Mouse (Mus musculus) hindbrain, postnatal 0 days (tissue): Measurements from ENCODE around the gene Kansl1l. TPM values are rescaled to one million over a fixed set of nuclear protein-coding genes. Genes with fewer than 3 reads are reported as not detected.

ENCODE experiments used
- ATAC-seq: fragments of 200-750 bp; cut with Nextera tagmentation; 2 replicates; pipeline ENCODE4 v1.8.0; 2017; ENCODE audit warnings: mild to moderate bottlenecking, moderate TSS enrichment, moderate library complexity
- DNase-seq: peaks from one replicate; pipeline ENCODE4 v3.0.0-alpha.2; 2015; ENCODE audit warnings: low spot score
- H3K27ac ChIP-seq: fragments of 300-500 bp; sonication (generic); 2 replicates; pipeline ENCODE4 v1.5.1; 2014; ENCODE audit warnings: mild to moderate bottlenecking
- H3K27me3 ChIP-seq: fragments of 300-500 bp; sonication (generic); 2 replicates; pipeline ENCODE4 v1.6.1; 2014; ENCODE audit warnings: low read length, mixed read lengths; ENCODE audit not compliant: insufficient read depth
- H3K36me3 ChIP-seq: fragments of 300-500 bp; sonication (generic); 2 replicates; pipeline ENCODE4 v1.6.1; 2014; ENCODE audit warnings: low read length, mixed read lengths; ENCODE audit not compliant: insufficient read depth
- H3K4me1 ChIP-seq: fragments of 300-500 bp; sonication (generic); 2 replicates; pipeline ENCODE4 v1.6.1; 2014; ENCODE audit warnings: antibody characterized with exemption, low read length, mixed read lengths; ENCODE audit not compliant: insufficient read depth
- H3K4me2 ChIP-seq: fragments of 300-500 bp; sonication (generic); 2 replicates; pipeline ENCODE4 v1.6.1; 2014; ENCODE audit warnings: low read depth, mild to moderate bottlenecking, low read length, moderate library complexity, mixed read lengths
- H3K4me3 ChIP-seq: fragments of 300-500 bp; sonication (generic); 2 replicates; pipeline ENCODE4 v1.5.1; 2014; ENCODE audit warnings: low read length
- H3K9ac ChIP-seq: fragments of 300-500 bp; sonication (generic); replicated peaks from 2 replicates; pipeline ENCODE4 v1.6.1; 2014; ENCODE audit warnings: mild to moderate bottlenecking, low read length, moderate library complexity, mixed read lengths
- H3K9me3 ChIP-seq: fragments of 300-500 bp; sonication (generic); 2 replicates; pipeline ENCODE4 v1.6.1; 2016; ENCODE audit warnings: low read length, mixed read lengths
- CTCF ChIP-seq: IDR thresholded peaks from 2 replicates; pipeline ENCODE4 v1.5.1; 2016; ENCODE audit warnings: antibody characterized with exemption, control low read depth, low read depth
- WGBS: fragments of 180-500 bp; shearing (Covaris S2); extraction: QIAGEN DNeasy Blood & Tissue Kit; methylation state at CpG from one replicate; pipeline ENCODE4 v1.1.7; 2014; 5-methylcytosine and 5-hydroxymethylcytosine counted together
- polyA plus RNA-seq: library from polyadenylated mRNA; unstranded; fragments of >200 nt; fragmentation: Nextera tagmentation; extraction: Ambion mirVana; gene quantifications from 2 replicates; pipeline ENCODE4 v1.2.1, GENCODE M21; 2015
- total RNA-seq: library from RNA; depleted of rRNA; stranded (reverse); fragments of >200 nt; gene quantifications from 2 replicates; pipeline ENCODE4 v1.2.3, GENCODE M21; 2014

The Kansl1l gene
- total and polyA plus RNA-seq, 2 experiments from 2014 or later = 10.1 to 19.3 TPM

DNA sequence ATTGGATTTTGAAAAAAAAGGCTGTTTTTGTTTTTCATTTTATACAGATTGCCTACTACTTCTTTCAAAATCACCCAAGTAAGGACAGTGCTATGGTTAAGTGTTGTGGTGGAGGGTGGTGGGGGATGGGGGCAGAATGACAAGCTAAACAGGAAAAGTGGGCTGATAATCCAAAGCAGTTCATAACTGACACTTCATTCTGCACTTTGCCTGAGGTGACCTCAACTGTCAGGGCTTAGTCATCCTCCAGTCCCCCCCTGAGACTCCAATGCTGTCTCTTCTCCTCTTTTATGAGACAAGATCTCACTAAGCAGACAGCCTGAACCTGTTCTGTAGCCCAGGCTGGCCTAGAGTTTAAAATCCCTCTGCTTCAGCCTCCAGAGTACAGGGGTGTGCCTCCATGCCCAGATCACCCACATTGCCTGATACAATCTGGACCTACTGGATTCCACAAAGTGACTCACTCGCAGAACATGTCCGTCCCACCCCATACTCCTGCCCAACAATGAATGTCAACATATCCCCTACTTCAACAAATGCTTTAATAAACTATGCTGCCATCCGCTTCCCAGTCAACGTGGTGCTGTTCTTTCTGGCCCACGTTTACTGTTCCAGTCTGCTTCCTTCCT is 28.4 kb upstream of the Kansl1l start:
- no peak for DNase-seq
- H3K36me3 ChIP-seq = peaks cover 13% of the 10 kb centered on the region; the same call in 1 of the 2 replicates
- H3K27ac ChIP-seq = no peak overlapping the region
- ATAC-seq = no peak
- H3K4me1 ChIP-seq = no peaks in the 10 kb centered on the region
- no peaks in the 10 kb centered on the region for H3K27me3 ChIP-seq
- no peaks in the 10 kb centered on the region for H3K9me3 ChIP-seq
- H3K4me3 ChIP-seq = no peak overlapping the region
- H3K4me2 ChIP-seq = no peak overlapping the region
- WGBS = 93% methylated on average over 5 of the region's 5 CpGs
- no peak for TF ChIP-seq CTCF
- no peak overlapping the region for H3K9ac ChIP-seq

DNA sequence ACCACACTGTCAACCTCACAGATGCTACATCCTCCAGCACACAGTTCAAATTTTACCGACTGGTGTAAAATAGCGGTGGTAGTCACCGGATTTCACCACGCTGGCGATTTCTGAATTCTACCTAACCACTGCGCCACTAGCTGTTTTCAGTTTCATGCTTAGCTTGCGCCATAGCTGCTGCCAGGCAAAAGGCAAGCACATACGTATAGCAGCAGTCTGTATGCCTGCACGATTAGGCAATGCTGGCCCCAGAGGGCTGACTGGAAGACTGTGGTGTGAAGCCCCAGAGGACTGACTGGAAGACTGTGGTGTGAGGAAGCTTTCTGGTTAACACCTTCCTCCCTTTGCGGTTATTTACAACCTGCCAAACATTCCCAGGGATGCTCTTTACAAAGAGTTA is 24.6 kb upstream of the Kansl1l start:
- Histone ChIP-seq H3K9me3 (no peaks in the 10 kb centered on the region), H3K27ac (no peak overlapping the region), H3K36me3 (0 out of 2 replicates have a peak, but pooled peaks cover 5% of the 10 kb centered on the region), H3K4me2 (no peak overlapping the region), H3K4me1 (no peaks in the 10 kb centered on the region), H3K9ac (no peak overlapping the region), H3K4me3 (no peak overlapping the region), H3K27me3 (no peaks in the 10 kb centered on the region)
- TF ChIP-seq CTCF = no peak
- WGBS = 80% methylated on average over 10 of the region's 10 CpGs
- ATAC-seq (no peak), DNase-seq (no peak)

GRCm38 (mm10) chr1:66841510-66841909 is 24.1 kb upstream of the Kansl1l start:
- Histone ChIP-seq H3K27me3 (no peaks in the 10 kb centered on the region), H3K27ac (no peak overlapping the region), H3K4me3 (no peak overlapping the region), H3K36me3 (0 out of 2 replicates have a peak, but pooled peaks cover 5% of the 10 kb centered on the region), H3K4me2 (no peak overlapping the region), H3K9me3 (no peaks in the 10 kb centered on the region), H3K9ac (no peak overlapping the region), H3K4me1 (no peaks in the 10 kb centered on the region)
- ATAC-seq (no peak), DNase-seq (no peak)
- TF ChIP-seq CTCF = no peak
- 87% methylated on average over 6 of the region's 6 CpGs for WGBS

GRCm38 (mm10) chr1:66839755-66840438 is 22.5 kb upstream of the Kansl1l start:
- no peak overlapping the region for H3K4me2 ChIP-seq
- WGBS = 65% methylated on average over 7 of the region's 7 CpGs
- H3K27ac ChIP-seq = no peak overlapping the region
- ATAC-seq (no peak), DNase-seq (no peak)
- no peaks in the 10 kb centered on the region for H3K4me1 ChIP-seq
- no peaks in the 10 kb centered on the region for H3K9me3 ChIP-seq
- H3K9ac ChIP-seq = no peak overlapping the region
- no peaks in the 10 kb centered on the region for H3K27me3 ChIP-seq
- 0 out of 2 replicates have a peak, but pooled peaks cover 2% of the 10 kb centered on the region for H3K36me3 ChIP-seq
- H3K4me3 ChIP-seq = no peak overlapping the region
- no peak for TF ChIP-seq CTCF

- Histone ChIP-seq H3K4me2 (no peak overlapping the region), H3K27me3 (no peaks in the 10 kb centered on the region), H3K9me3 (no peaks in the 10 kb centered on the region), H3K4me3 (no peak overlapping the region), H3K9ac (no peak overlapping the region), H3K27ac (no peak overlapping the region), H3K36me3 (no peaks in the 10 kb centered on the region), H3K4me1 (no peaks in the 10 kb centered on the region)
- 92% methylated on average over 1 of the region's 1 CpGs for WGBS
- ATAC-seq (no peak), DNase-seq (no peak)
- TF ChIP-seq CTCF = no peak
Observed at GRCm38 (mm10) chr1:66839135-66839534, 21.8 kb upstream of the Kansl1l start.

DNA sequence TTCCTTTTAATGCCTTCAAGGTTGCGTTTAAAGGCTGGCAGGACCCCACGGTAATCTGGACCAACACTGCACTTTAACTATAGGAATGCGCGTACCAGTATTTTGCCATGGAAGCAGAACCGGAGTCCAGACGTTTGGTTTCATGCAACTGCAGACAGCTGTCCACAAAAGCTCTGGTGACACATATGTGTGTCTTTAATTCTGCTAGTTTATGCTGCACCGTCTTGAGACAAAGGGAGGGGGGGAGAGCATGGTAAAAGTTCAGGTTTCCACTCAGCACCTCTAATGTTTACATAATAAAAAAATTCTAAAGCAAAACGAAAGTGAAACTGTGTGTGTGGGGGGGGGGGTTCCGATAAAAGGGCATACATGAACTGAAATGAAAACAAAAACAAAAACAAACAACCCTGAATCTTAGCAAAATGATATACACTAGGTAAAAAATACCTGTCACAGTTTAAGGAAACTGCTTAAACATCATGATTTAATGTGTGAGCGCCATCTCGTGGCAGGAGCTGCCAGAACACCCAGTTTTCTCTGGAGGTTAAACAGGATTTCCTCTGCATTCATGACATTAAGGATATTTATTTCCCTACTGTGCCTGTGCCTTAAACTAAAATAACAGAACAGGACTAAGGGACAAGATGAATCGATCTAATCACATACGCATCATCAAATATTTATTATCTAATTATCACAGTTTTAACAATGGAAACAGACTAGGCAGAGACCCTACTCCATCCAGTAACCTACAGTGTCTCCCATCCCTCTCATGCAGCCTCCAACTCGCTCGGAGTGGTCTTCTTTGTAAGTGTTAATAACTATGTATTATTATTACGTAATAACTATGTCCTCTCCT is 21.1 kb upstream of the Kansl1l start:
- Histone ChIP-seq H3K4me2 (no peak overlapping the region), H3K4me3 (no peak overlapping the region), H3K9ac (no peak overlapping the region), H3K27me3 (no peaks in the 10 kb centered on the region), H3K27ac (no peak overlapping the region), H3K9me3 (no peaks in the 10 kb centered on the region), H3K36me3 (no peaks in the 10 kb centered on the region), H3K4me1 (no peaks in the 10 kb centered on the region)
- DNase-seq = peak; percentile 89
- TF ChIP-seq CTCF = peak; percentile 85
- peak; percentile 61; the same call in 1 of the 2 replicates for ATAC-seq
- WGBS = 61% methylated on average over 16 of the region's 16 CpGs
